Comparison of ENCODE assay signal across 19 mouse cellular contexts in genomic region chr10:24758326-24758915, GRCm38 (mm10). TPM values are rescaled to one million over a fixed set of nuclear protein-coding genes. Genes with fewer than 3 reads are reported as not detected.
DNase-seq lines count a peak whose midpoint lies in the region; ATAC-seq and TF ChIP-seq lines count a peak whose summit lies in the region.
"Had no signal": no experiment of that assay in that cellular context is flagged by ENCODE, and none has a peak within 500 bp of the region (broad histone marks: within the 10 kb centered on the region; RNA-seq: fewer than 3 reads in every experiment).

No protein-coding gene starts in this region.

- H3K36me3 ChIP-seq in MEL (ENCODE audit: control insufficient read depth in 1 of 2, insufficient read depth in 2 of 2, low read length in 2 of 2) = peaks cover 0 to 34% of the 10 kb centered on the region in 2 experiments; a peak in 2 of 4 replicates
- H3K36me3 ChIP-seq in liver, embryonic 14.5 days (replicated peaks; ENCODE audit: control insufficient read depth, insufficient read depth, low read depth) = no peaks in the 10 kb centered on the region
- no peaks in the 10 kb centered on the region for H3K36me3 ChIP-seq in hindbrain, embryonic 14.5 days (replicated peaks; ENCODE audit: control insufficient read depth, insufficient read depth)
- H3K36me3 ChIP-seq: embryonic facial prominence, embryonic 12.5 days; hindbrain, embryonic 12.5 days; limb, embryonic 13.5 days; neural tube, embryonic 13.5 days had no signal

- no peaks in the 10 kb centered on the region for H3K79me2 ChIP-seq in MEL (ENCODE audit: control insufficient read depth, insufficient read depth, low read length, poor library complexity)

- H3K27ac ChIP-seq in MEL (ENCODE audit: control insufficient read depth, low read depth, low read length) = peak overlapping the region; percentile 79
- no peak overlapping the region for H3K27ac ChIP-seq in liver, embryonic 14.5 days
- H3K27ac ChIP-seq in hindbrain, embryonic 14.5 days = no peak overlapping the region
- H3K27ac ChIP-seq: embryonic facial prominence, embryonic 12.5 days; hindbrain, embryonic 12.5 days; limb, embryonic 13.5 days; neural tube, embryonic 13.5 days; stomach, postnatal 0 days had no signal

- TF ChIP-seq EP300 in MEL (IDR thresholded peaks at IDR 0.05; ENCODE audit: low read depth in 1 of 2, low read length in 2 of 2) = peak; percentile 94 to 96
- peak; percentile 87 for TF ChIP-seq EP300 in liver, embryonic 14.5 days (IDR thresholded peaks at IDR 0.05; ENCODE audit: low read depth)

- TF ChIP-seq CTCF in MEL (IDR thresholded peaks at IDR 0.05 in 2 of 3, conservative IDR thresholded peaks at IDR 0.05 in 1 of 3; ENCODE audit: control insufficient read depth in 1 of 3, insufficient read depth in 1 of 3, low read depth in 2 of 3, low read length in 3 of 3, poor library complexity in 1 of 3, severe bottlenecking in 1 of 3) = no peak
- TF ChIP-seq CTCF in liver, embryonic 14.5 days (IDR thresholded peaks at IDR 0.05; ENCODE audit: low read depth) = no peak

- TF ChIP-seq POLR2A in MEL (IDR thresholded peaks at IDR 0.05; ENCODE audit: control insufficient read depth in 1 of 2, insufficient read depth in 1 of 2, low read depth in 1 of 2, low read length in 2 of 2, poor library complexity in 1 of 2) = no peak

- TF ChIP-seq RAD21 in MEL (IDR thresholded peaks at IDR 0.05; ENCODE audit: low read depth, low read length) = no peak

- peak overlapping the region; percentile 19; the same call in 1 of the 2 replicates for H3K9ac ChIP-seq in MEL (ENCODE audit: control insufficient read depth, low read depth, low read length, poor library complexity, severe bottlenecking)
- H3K9ac ChIP-seq in liver, embryonic 14.5 days (replicated peaks) = no peak overlapping the region
- no peak overlapping the region for H3K9ac ChIP-seq in hindbrain, embryonic 14.5 days
- H3K9ac ChIP-seq: embryonic facial prominence, embryonic 12.5 days; hindbrain, embryonic 12.5 days; limb, embryonic 13.5 days; neural tube, embryonic 13.5 days had no signal

- no peaks in the 10 kb centered on the region for H3K27me3 ChIP-seq in MEL (ENCODE audit: control insufficient read depth in 1 of 2, insufficient read depth in 2 of 2, low read length in 2 of 2)
- no peaks in the 10 kb centered on the region for H3K27me3 ChIP-seq in liver, embryonic 14.5 days (ENCODE audit: control insufficient read depth, insufficient read depth, low read length)
- no peaks in the 10 kb centered on the region for H3K27me3 ChIP-seq in hindbrain, embryonic 14.5 days (ENCODE audit: control insufficient read depth, insufficient read depth, low read length)
- H3K27me3 ChIP-seq: embryonic facial prominence, embryonic 12.5 days; hindbrain, embryonic 12.5 days; limb, embryonic 13.5 days; neural tube, embryonic 13.5 days had no signal

- no peaks in the 10 kb centered on the region for H3K9me3 ChIP-seq in MEL (replicated peaks; ENCODE audit: insufficient read depth, low read length)
- H3K9me3 ChIP-seq in liver, embryonic 14.5 days (ENCODE audit: control insufficient read depth, low read length) = no peaks in the 10 kb centered on the region
- no peaks in the 10 kb centered on the region for H3K9me3 ChIP-seq in hindbrain, embryonic 14.5 days (ENCODE audit: control insufficient read depth, low read length)
- H3K9me3 ChIP-seq: embryonic facial prominence, embryonic 12.5 days; hindbrain, embryonic 12.5 days; limb, embryonic 13.5 days; neural tube, embryonic 13.5 days had no signal

- DNase-seq in 416B (ENCODE audit: low read depth) (peak; percentile 93), MEL (ENCODE audit: low read depth, low spot score) (peak; percentile 90)
- peak; percentile 52 for DNase-seq in c-Kit-positive CD71-positive TER-119-negative erythroid progenitor cells, embryonic 14.5 days (ENCODE audit: low read depth)
- peak; percentile 26 to 50 (median 50) for DNase-seq in liver, embryonic 14.5 days (ENCODE audit: low read depth in 3 of 3, low spot score in 3 of 3)
- no peak for DNase-seq in ovary, adult 18-20 months (ENCODE audit: low spot score)
- DNase-seq in left cerebral cortex, adult 8-10 months (ENCODE audit: low spot score in 2 of 2) = no peak
- DNase-seq in hindbrain, embryonic 14.5 days (ENCODE audit: low spot score) = no peak
- DNase-seq in thymus, postnatal 14 days = no peak
- DNase-seq: cerebellum, adult 11-12 months; gastrocnemius, postnatal 14 days; kidney, adult 9 months; lung, postnatal 10 days; right cerebral cortex, postnatal 25 days; thymus, postnatal 25 days had no signal

- peak; percentile 87 for ATAC-seq in liver, embryonic 14.5 days (ENCODE audit: insufficient read depth)
- no peak for ATAC-seq in hindbrain, embryonic 14.5 days (ENCODE audit: low FRiP score)

- H3K4me3 ChIP-seq in MEL (ENCODE audit: control insufficient read depth in 1 of 2, insufficient read depth in 1 of 2, low read depth in 2 of 2, low read length in 2 of 2) = peak overlapping the region in 1 of 2 experiments; percentile 14; a peak in 2 of 4 replicates
- no peak overlapping the region for H3K4me3 ChIP-seq in liver, embryonic 14.5 days (ENCODE audit: insufficient read depth in 1 of 2, low read depth in 2 of 2, low read length in 2 of 2)
- H3K4me3 ChIP-seq in hindbrain, embryonic 14.5 days (replicated peaks; ENCODE audit: low read length) = no peak overlapping the region
- H3K4me3 ChIP-seq: embryonic facial prominence, embryonic 12.5 days; hindbrain, embryonic 12.5 days; limb, embryonic 13.5 days; neural tube, embryonic 13.5 days had no signal

- WGBS in liver, embryonic 14.5 days (ENCODE audit: insufficient replicate concordance) = 21% methylated on average over 8 of the region's 8 CpGs
- WGBS in hindbrain, embryonic 14.5 days = 77% methylated on average over 8 of the region's 8 CpGs

- peak overlapping the region; percentile 6; the same call in 1 of the 2 replicates for H3K4me2 ChIP-seq in liver, embryonic 14.5 days (ENCODE audit: low read depth)
- H3K4me2 ChIP-seq in hindbrain, embryonic 14.5 days (replicated peaks) = no peak overlapping the region
- H3K4me2 ChIP-seq: embryonic facial prominence, embryonic 12.5 days; hindbrain, embryonic 12.5 days; limb, embryonic 13.5 days; neural tube, embryonic 13.5 days had no signal

- peaks cover 13 to 25% of the 10 kb centered on the region in 2 experiments for H3K4me1 ChIP-seq in MEL (ENCODE audit: control insufficient read depth in 1 of 2, insufficient read depth in 2 of 2, low read length in 2 of 2)
- H3K4me1 ChIP-seq in liver, embryonic 14.5 days (replicated peaks; ENCODE audit: control insufficient read depth in 2 of 2, insufficient read depth in 2 of 2, low read length in 1 of 2) = peaks cover 8 to 26% of the 10 kb centered on the region in 2 experiments
- no peaks in the 10 kb centered on the region for H3K4me1 ChIP-seq in hindbrain, embryonic 14.5 days (replicated peaks; ENCODE audit: control insufficient read depth, insufficient read depth, low read length)
- H3K4me1 ChIP-seq: embryonic facial prominence, embryonic 12.5 days had no signal

TF ChIP-seq in MEL, 35 proteins besides CTCF, POLR2A, EP300 and RAD21:
- TF ChIP-seq USF2 (IDR thresholded peaks at IDR 0.05; ENCODE audit: borderline replicate concordance in 1 of 2, insufficient read depth in 1 of 2, low read depth in 1 of 2, low read length in 2 of 2) (no peak), ETS1 (IDR thresholded peaks at IDR 0.05; ENCODE audit: low read depth, low read length) (peak; percentile 85), MAFK (IDR thresholded peaks at IDR 0.05; ENCODE audit: borderline replicate concordance, low read depth, low read length) (peak; percentile 63; the same call in 1 of the 2 replicates), USF1 (IDR thresholded peaks at IDR 0.05; ENCODE audit: low read depth, low read length) (no peak), MAZ (IDR thresholded peaks at IDR 0.05; ENCODE audit: low read depth, low read length) (0 out of 2 replicates have a peak, but pooled peaks have one; percentile 55), SIN3A (IDR thresholded peaks at IDR 0.05; ENCODE audit: low read length) (peak; percentile 71), GATA1 (IDR thresholded peaks at IDR 0.05; ENCODE audit: low read depth, low read length) (peak; percentile 97), E2F4 (IDR thresholded peaks at IDR 0.05; ENCODE audit: borderline replicate concordance, low read depth, low read length) (no peak), ZNF384 (IDR thresholded peaks at IDR 0.05; ENCODE audit: low read depth, low read length) (peak; percentile 22; the same call in 1 of the 2 replicates), MYB (IDR thresholded peaks at IDR 0.05; ENCODE audit: low read depth, low read length) (peak; percentile 85), BHLHE40 (IDR thresholded peaks at IDR 0.05; ENCODE audit: borderline replicate concordance, low read depth, low read length) (no peak), JUND (IDR thresholded peaks at IDR 0.05; ENCODE audit: low read depth, low read length) (peak; percentile 55; the same call in 1 of the 2 replicates), NELFE (IDR thresholded peaks at IDR 0.05; ENCODE audit: low read depth, low read length) (no peak), TAL1 (IDR thresholded peaks at IDR 0.05; ENCODE audit: low read length) (peak; percentile 90), RCOR1 (IDR thresholded peaks at IDR 0.05; ENCODE audit: low read depth, low read length) (peak; percentile 87), UBTF (IDR thresholded peaks at IDR 0.05; ENCODE audit: borderline replicate concordance, insufficient read depth, low read depth, low read length) (no peak), TCF12 (IDR thresholded peaks at IDR 0.05; ENCODE audit: low read depth, low read length) (peak; percentile 96)

RNA-seq across cellular contexts. Expression of gene Enpp1, which starts 46.5 kb away (rescaled TPM):
- total RNA-seq in MEL (2012; rRNA removed) = 0.07 and 0.12 TPM in 2 replicates
- polyA plus RNA-seq in MEL (2012; ENCODE audit: insufficient read depth in 1 of 2, insufficient read length in 2 of 2, low read depth in 1 of 2, low replicate concordance in 2 of 2, missing spikeins in 1 of 2) = under 1 TPM in 1 of 2 experiments, not detected in 1; 0.15 TPM
- polyA plus RNA-seq in liver, embryonic 14.5 days (2012; rRNA removed) = 0.48 and 0.52 TPM in 2 replicates
- polyA plus RNA-seq in liver, embryonic 14.5 days (2014; fragmentation: Nextera tagmentation; extraction: Ambion mirVana) = 1.7 and 2.3 TPM in 2 replicates
- total RNA-seq in left cerebral cortex, adult 8-10 months (2022) = 1 to 10 TPM; 4.5 to 5.5 (median 4.6) TPM
- 5.5 and 7.0 TPM in 2 replicates for polyA plus RNA-seq in hindbrain, embryonic 14.5 days (2014; fragmentation: Nextera tagmentation; extraction: Ambion mirVana)

Comparison
In these comparisons a context has a peak if more than half of its experiments do, and no peak if none do; other contexts are left out.
1. DNase-seq: peak in 416B (single experiment), MEL (single experiment), c-Kit-positive CD71-positive TER-119-negative erythroid progenitor cells, embryonic 14.5 days (single experiment) and liver, embryonic 14.5 days (3 of 3); none in ovary, adult 18-20 months (single experiment), left cerebral cortex, adult 8-10 months (0 of 2), hindbrain, embryonic 14.5 days (single experiment) and thymus, postnatal 14 days (single experiment).